Mouse (Mus musculus): ENCODE results near the gene Rab4a. TPM values are rescaled to one million over a fixed set of nuclear protein-coding genes. Genes with fewer than 3 reads are reported as not detected.

The Rab4a gene
- polyA plus RNA-seq, 1 experiment from 2014 or later, result 70.2 TPM

- Histone ChIP-seq H3K27me3 (ENCODE audit: control insufficient read depth, insufficient read depth, low read length) (peaks cover 3% of the 10 kb centered on the region; the same call in 1 of the 2 replicates), H3K4me3 (ENCODE audit: low read depth, low read length) (no peak overlapping the region), H3K36me3 (ENCODE audit: control insufficient read depth, insufficient read depth, low read length) (no peaks in the 10 kb centered on the region), H3K9me3 (ENCODE audit: control insufficient read depth, low read length) (no peaks in the 10 kb centered on the region), H3K4me2 (ENCODE audit: low read depth, low read length, severe bottlenecking) (no peak overlapping the region), H3K9ac (ENCODE audit: low read length) (no peak overlapping the region), H3K27ac (ENCODE audit: low read depth, low read length) (no peak overlapping the region), H3K4me1 (replicated peaks; ENCODE audit: control insufficient read depth, insufficient read depth, low read length) (0 out of 2 replicates have a peak, but pooled peaks cover 2% of the 10 kb centered on the region)
- DNase-seq (ENCODE audit: low spot score), result no peak
- WGBS, result 89% methylated on average over 7 of the region's 7 CpGs
- no peak for ATAC-seq (replicated peaks; ENCODE audit: low FRiP score)
These were observed 60.0 kb downstream of the Rab4a start for GRCm38 (mm10) chr8:123865786-123866185.

- 0 out of 2 replicates have a peak, but pooled peaks cover 2% of the 10 kb centered on the region for H3K4me1 ChIP-seq (replicated peaks; ENCODE audit: control insufficient read depth, insufficient read depth, low read length)
- no peak overlapping the region for H3K4me2 ChIP-seq (ENCODE audit: low read depth, low read length, severe bottlenecking)
- H3K27ac ChIP-seq (ENCODE audit: low read depth, low read length), result no peak overlapping the region
- ATAC-seq (replicated peaks; ENCODE audit: low FRiP score) (no peak), DNase-seq (ENCODE audit: low spot score) (no peak)
- H3K9ac ChIP-seq (ENCODE audit: low read length), result no peak overlapping the region
- no peaks in the 10 kb centered on the region for H3K9me3 ChIP-seq (ENCODE audit: control insufficient read depth, low read length)
- no peaks in the 10 kb centered on the region for H3K36me3 ChIP-seq (ENCODE audit: control insufficient read depth, insufficient read depth, low read length)
- 21% methylated on average over 5 of the region's 5 CpGs for WGBS
- no peaks in the 10 kb centered on the region for H3K27me3 ChIP-seq (ENCODE audit: control insufficient read depth, insufficient read depth, low read length)
- H3K4me3 ChIP-seq (ENCODE audit: low read depth, low read length), result no peak overlapping the region
These were observed 61.2 kb downstream of the Rab4a start for GRCm38 (mm10) chr8:123866971-123867370.

GRCm38 (mm10) chr8:123872048-123872447 lies 66.3 kb downstream of the Rab4a start:
- WGBS, result 81% methylated on average over 9 of the region's 9 CpGs
- DNase-seq (ENCODE audit: low spot score) (no peak), ATAC-seq (replicated peaks; ENCODE audit: low FRiP score) (no peak)
- Histone ChIP-seq H3K4me1 (replicated peaks; ENCODE audit: control insufficient read depth, insufficient read depth, low read length) (no peaks in the 10 kb centered on the region), H3K9ac (ENCODE audit: low read length) (no peak overlapping the region), H3K27ac (ENCODE audit: low read depth, low read length) (no peak overlapping the region), H3K4me2 (ENCODE audit: low read depth, low read length, severe bottlenecking) (no peak overlapping the region), H3K4me3 (ENCODE audit: low read depth, low read length) (no peak overlapping the region), H3K27me3 (ENCODE audit: control insufficient read depth, insufficient read depth, low read length) (no peaks in the 10 kb centered on the region), H3K36me3 (ENCODE audit: control insufficient read depth, insufficient read depth, low read length) (no peaks in the 10 kb centered on the region), H3K9me3 (ENCODE audit: control insufficient read depth, low read length) (no peaks in the 10 kb centered on the region)

- Histone ChIP-seq H3K27ac (ENCODE audit: low read depth, low read length) (no peak overlapping the region), H3K27me3 (ENCODE audit: control insufficient read depth, insufficient read depth, low read length) (no peaks in the 10 kb centered on the region), H3K4me2 (ENCODE audit: low read depth, low read length, severe bottlenecking) (no peak overlapping the region), H3K9me3 (ENCODE audit: control insufficient read depth, low read length) (no peaks in the 10 kb centered on the region), H3K4me1 (replicated peaks; ENCODE audit: control insufficient read depth, insufficient read depth, low read length) (no peaks in the 10 kb centered on the region), H3K9ac (ENCODE audit: low read length) (no peak overlapping the region), H3K4me3 (ENCODE audit: low read depth, low read length) (no peak overlapping the region), H3K36me3 (ENCODE audit: control insufficient read depth, insufficient read depth, low read length) (no peaks in the 10 kb centered on the region)
- ATAC-seq (replicated peaks; ENCODE audit: low FRiP score) (no peak), DNase-seq (ENCODE audit: low spot score) (no peak)
- WGBS, result 86% methylated on average over 6 of the region's 6 CpGs
These were observed 67.6 kb downstream of the Rab4a start for GRCm38 (mm10) chr8:123873364-123873763.

- DNase-seq (ENCODE audit: low spot score) (no peak), ATAC-seq (replicated peaks; ENCODE audit: low FRiP score) (no peak)
- 85% methylated on average over 11 of the region's 11 CpGs for WGBS
- Histone ChIP-seq H3K27ac (ENCODE audit: low read depth, low read length) (no peak overlapping the region), H3K4me2 (ENCODE audit: low read depth, low read length, severe bottlenecking) (no peak overlapping the region), H3K4me3 (ENCODE audit: low read depth, low read length) (no peak overlapping the region), H3K36me3 (ENCODE audit: control insufficient read depth, insufficient read depth, low read length) (no peaks in the 10 kb centered on the region), H3K4me1 (replicated peaks; ENCODE audit: control insufficient read depth, insufficient read depth, low read length) (no peaks in the 10 kb centered on the region), H3K27me3 (ENCODE audit: control insufficient read depth, insufficient read depth, low read length) (no peaks in the 10 kb centered on the region), H3K9me3 (ENCODE audit: control insufficient read depth, low read length) (no peaks in the 10 kb centered on the region), H3K9ac (ENCODE audit: low read length) (no peak overlapping the region)
These were observed 68.5 kb downstream of the Rab4a start for GRCm38 (mm10) chr8:123874324-123874723.

- ATAC-seq (replicated peaks; ENCODE audit: low FRiP score), result no peak
- 85% methylated on average over 2 of the region's 2 CpGs for WGBS
- H3K4me3 ChIP-seq (ENCODE audit: low read depth, low read length), result no peak overlapping the region
- no peak for DNase-seq (ENCODE audit: low spot score)
- H3K4me1 ChIP-seq (replicated peaks; ENCODE audit: control insufficient read depth, insufficient read depth, low read length), result no peaks in the 10 kb centered on the region
- H3K4me2 ChIP-seq (ENCODE audit: low read depth, low read length, severe bottlenecking), result no peak overlapping the region
- H3K9me3 ChIP-seq (ENCODE audit: control insufficient read depth, low read length), result no peaks in the 10 kb centered on the region
- H3K36me3 ChIP-seq (ENCODE audit: control insufficient read depth, insufficient read depth, low read length), result no peaks in the 10 kb centered on the region
- H3K9ac ChIP-seq (ENCODE audit: low read length), result no peak overlapping the region
- H3K27ac ChIP-seq (ENCODE audit: low read depth, low read length), result no peak overlapping the region
- no peaks in the 10 kb centered on the region for H3K27me3 ChIP-seq (ENCODE audit: control insufficient read depth, insufficient read depth, low read length)
These were observed 72.1 kb downstream of the Rab4a start for GRCm38 (mm10) chr8:123877865-123878264.

- Histone ChIP-seq H3K4me3 (ENCODE audit: low read depth, low read length) (no peak overlapping the region), H3K4me1 (replicated peaks; ENCODE audit: control insufficient read depth, insufficient read depth, low read length) (no peaks in the 10 kb centered on the region), H3K9me3 (ENCODE audit: control insufficient read depth, low read length) (no peaks in the 10 kb centered on the region), H3K27ac (ENCODE audit: low read depth, low read length) (no peak overlapping the region), H3K9ac (ENCODE audit: low read length) (no peak overlapping the region), H3K4me2 (ENCODE audit: low read depth, low read length, severe bottlenecking) (no peak overlapping the region), H3K36me3 (ENCODE audit: control insufficient read depth, insufficient read depth, low read length) (no peaks in the 10 kb centered on the region), H3K27me3 (ENCODE audit: control insufficient read depth, insufficient read depth, low read length) (no peaks in the 10 kb centered on the region)
- no peak for DNase-seq (ENCODE audit: low spot score)
- WGBS, result 73% methylated on average over 10 of the region's 10 CpGs
- ATAC-seq (replicated peaks; ENCODE audit: low FRiP score), result no peak
These were observed 74.5 kb downstream of the Rab4a start for GRCm38 (mm10) chr8:123880271-123880670.

GRCm38 (mm10) chr8:123880821-123881350 lies 75.1 kb downstream of the Rab4a start:
- no peak for DNase-seq (ENCODE audit: low spot score)
- ATAC-seq (replicated peaks; ENCODE audit: low FRiP score), result no peak
- 52% methylated on average over 4 of the region's 4 CpGs for WGBS
- Histone ChIP-seq H3K4me1 (replicated peaks; ENCODE audit: control insufficient read depth, insufficient read depth, low read length) (no peaks in the 10 kb centered on the region), H3K27ac (ENCODE audit: low read depth, low read length) (no peak overlapping the region), H3K27me3 (ENCODE audit: control insufficient read depth, insufficient read depth, low read length) (no peaks in the 10 kb centered on the region), H3K9me3 (ENCODE audit: control insufficient read depth, low read length) (no peaks in the 10 kb centered on the region), H3K4me3 (ENCODE audit: low read depth, low read length) (no peak overlapping the region), H3K36me3 (ENCODE audit: control insufficient read depth, insufficient read depth, low read length) (no peaks in the 10 kb centered on the region), H3K4me2 (ENCODE audit: low read depth, low read length, severe bottlenecking) (no peak overlapping the region), H3K9ac (ENCODE audit: low read length) (no peak overlapping the region)

GRCm38 (mm10) chr8:123882412-123882811 lies 76.6 kb downstream of the Rab4a start:
- H3K4me1 ChIP-seq (replicated peaks; ENCODE audit: control insufficient read depth, insufficient read depth, low read length), result no peaks in the 10 kb centered on the region
- H3K36me3 ChIP-seq (ENCODE audit: control insufficient read depth, insufficient read depth, low read length), result no peaks in the 10 kb centered on the region
- no peak overlapping the region for H3K4me2 ChIP-seq (ENCODE audit: low read depth, low read length, severe bottlenecking)
- no peak overlapping the region for H3K9ac ChIP-seq (ENCODE audit: low read length)
- no peak overlapping the region for H3K4me3 ChIP-seq (ENCODE audit: low read depth, low read length)
- ATAC-seq (replicated peaks; ENCODE audit: low FRiP score) (no peak), DNase-seq (ENCODE audit: low spot score) (no peak)
- no peaks in the 10 kb centered on the region for H3K9me3 ChIP-seq (ENCODE audit: control insufficient read depth, low read length)
- no peak overlapping the region for H3K27ac ChIP-seq (ENCODE audit: low read depth, low read length)
- H3K27me3 ChIP-seq (ENCODE audit: control insufficient read depth, insufficient read depth, low read length), result no peaks in the 10 kb centered on the region
- 84% methylated on average over 2 of the region's 2 CpGs for whole genome bisulfite sequencing
